Mouse (Mus musculus) heart, adult 11 months (tissue): ENCODE results near the gene H2afb2.

Source experiments
- DNase-seq: peaks from one replicate; pipeline ENCODE4 v3.0.0; 2022

H2afb2 gene

GRCm38 (mm10) chrX:116680878-116681277 lies at the start of gene H2afb2:
Gene H2afb2, plus strand, starts transcription at chrX:116681178.
- no peak for DNase-seq
